Mouse (Mus musculus): ENCODE measurements around the gene Gipc3.

DNA sequence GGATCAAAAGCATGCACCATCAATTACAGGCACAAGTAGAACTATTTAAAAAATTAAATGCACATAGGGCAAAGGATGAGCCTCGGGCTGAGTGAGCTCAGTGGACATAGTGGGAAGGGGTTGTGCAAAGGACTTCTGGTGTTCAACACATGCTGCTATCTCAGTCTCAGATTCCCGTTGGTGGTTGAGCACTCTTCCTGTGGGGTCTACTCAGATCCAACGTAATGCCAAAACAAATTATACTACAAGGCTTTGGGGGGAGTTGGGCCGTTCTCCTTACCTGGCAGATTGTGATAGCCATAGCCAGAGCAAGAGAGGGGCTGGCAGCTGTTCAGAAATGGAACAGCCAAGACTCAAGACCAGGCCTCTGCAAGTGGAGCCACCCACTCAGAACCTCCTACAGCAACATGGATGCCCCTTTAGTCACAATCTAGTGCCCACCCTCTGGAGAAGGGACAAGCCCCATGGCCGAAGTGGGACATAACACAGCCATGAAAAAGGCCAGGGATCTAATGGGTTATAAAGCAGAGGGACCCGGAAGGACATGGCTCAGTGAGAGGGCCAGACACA is 36.8 kb upstream of the Gipc3 start:
- no peak for TF ChIP-seq POLR2A (IDR thresholded peaks at IDR 0.05; ENCODE audit: low read depth, low read length)
- TF ChIP-seq CTCF (IDR thresholded peaks at IDR 0.05; ENCODE audit: extremely low read depth, insufficient read depth, insufficient read length, insufficient replicate concordance), result no peak
